Mouse (Mus musculus) spleen, adult 2 months (tissue): Measurements from ENCODE around the gene Mcmbp. TPM values are rescaled to one million over a fixed set of nuclear protein-coding genes. Genes with fewer than 3 reads are reported as not detected.
A peak's percentile ranks its signal among the peaks of the same experiment; 100 is the strongest.

ENCODE experiments used
- DNase-seq, 2 experiments: peaks; one replicate each; pipeline versions ENCODE4 v3.0.0 to v3.0.0-alpha.2; 2012 to 2021; ENCODE audit warnings: low spot score in 2 of 2, low read depth in 1 of 2
- H3K27ac ChIP-seq: fragments of 200-500 bp; 2 replicates; pipeline ENCODE4 v1.5.1; 2012; ENCODE audit warnings: low read length, inconsistent platforms; ENCODE audit not compliant: insufficient read depth
- H3K27me3 ChIP-seq: fragments of 200-500 bp; 2 replicates; pipeline ENCODE4 v1.6.1; 2012; ENCODE audit warnings: mild to moderate bottlenecking, moderate library complexity, low read length, inconsistent platforms; ENCODE audit not compliant: control insufficient read depth, insufficient read depth
- H3K36me3 ChIP-seq: fragments of 200-500 bp; 2 replicates; pipeline ENCODE4 v1.6.1; 2012; ENCODE audit warnings: mild to moderate bottlenecking, low read length, inconsistent platforms; ENCODE audit not compliant: control insufficient read depth, insufficient read depth
- H3K4me1 ChIP-seq: fragments of 200-500 bp; 2 replicates; pipeline ENCODE4 v1.6.1; 2011; ENCODE audit warnings: inconsistent platforms; ENCODE audit not compliant: control insufficient read depth, insufficient read depth, insufficient read length
- H3K4me3 ChIP-seq: fragments of 200-500 bp; 2 replicates; pipeline ENCODE4 v1.5.1; 2011; ENCODE audit warnings: mild to moderate bottlenecking, inconsistent platforms; ENCODE audit not compliant: insufficient read depth, insufficient read length; ENCODE audit errors: extremely low read depth
- CTCF ChIP-seq: fragments of 200-500 bp; IDR thresholded peaks from 2 replicates; pipeline ENCODE4 v1.5.1; 2011; ENCODE audit warnings: mild to moderate bottlenecking, inconsistent platforms; ENCODE audit not compliant: insufficient read depth, insufficient read length, insufficient replicate concordance; ENCODE audit errors: extremely low read depth
- POLR2A ChIP-seq: fragments of 200-500 bp; IDR thresholded peaks from 2 replicates; pipeline ENCODE4 v1.6.1; 2011; ENCODE audit warnings: low read depth, low read length, inconsistent platforms
- WGBS: fragments of 180-500 bp; shearing (Covaris S2); methylation state at CpG from one replicate; pipeline ENCODE4 v1.1.7; 2018; 5-methylcytosine and 5-hydroxymethylcytosine counted together
- polyA plus RNA-seq: library from polyadenylated mRNA; depleted of rRNA; stranded (reverse); fragments of >200 nt; gene quantifications from 2 replicates; pipeline ENCODE4 v1.2.3, GENCODE M21; 2012

Mcmbp gene
- polyA plus RNA-seq, 1 experiment = 23.9 TPM

GRCm38 (mm10) chr7:128690796-128691195, 49.5 kb downstream of the Mcmbp start:
- DNase-seq = no peak
- no peak for TF ChIP-seq CTCF
- no peak for TF ChIP-seq POLR2A
- Histone ChIP-seq H3K27me3 (no peaks in the 10 kb centered on the region), H3K36me3 (peaks cover 22% of the 10 kb centered on the region), H3K27ac (no peak overlapping the region), H3K4me1 (0 out of 2 replicates have a peak, but pooled peaks cover 2% of the 10 kb centered on the region), H3K4me3 (no peak overlapping the region)
- WGBS = 79% methylated on average over 7 of the region's 7 CpGs

GRCm38 (mm10) chr7:128690070-128690469, 50.2 kb downstream of the Mcmbp start:
- 5% methylated on average over 7 of the region's 7 CpGs for WGBS

GRCm38 (mm10) chr7:128689347-128689746, 50.9 kb downstream of the Mcmbp start:
- no peak for DNase-seq
- TF ChIP-seq CTCF = no peak
- no peak for TF ChIP-seq POLR2A
- H3K27me3 ChIP-seq = no peaks in the 10 kb centered on the region
- H3K27ac ChIP-seq = no peak overlapping the region
- WGBS = 92% methylated on average over 8 of the region's 8 CpGs
- H3K36me3 ChIP-seq = peaks cover 17% of the 10 kb centered on the region
- no peak overlapping the region for H3K4me3 ChIP-seq
- 0 out of 2 replicates have a peak, but pooled peaks cover 2% of the 10 kb centered on the region for H3K4me1 ChIP-seq

More at GRCm38 (mm10) chr7:128690070-128690469, 50.2 kb downstream of the Mcmbp start:
- H3K36me3 ChIP-seq = peaks cover 21% of the 10 kb centered on the region
- 0 out of 2 replicates have a peak, but pooled peaks cover 2% of the 10 kb centered on the region for H3K4me1 ChIP-seq
- DNase-seq = peak; percentile 51 to 79
- no peaks in the 10 kb centered on the region for H3K27me3 ChIP-seq
- no peak overlapping the region for H3K27ac ChIP-seq
- no peak overlapping the region for H3K4me3 ChIP-seq
- TF ChIP-seq CTCF = peak; percentile 98
- no peak for TF ChIP-seq POLR2A

- H3K36me3 ChIP-seq = peaks cover 16% of the 10 kb centered on the region
- DNase-seq = peak; percentile 27 to 62
- peak overlapping the region; percentile 57 for H3K4me3 ChIP-seq
- H3K27ac ChIP-seq = no peak overlapping the region
- TF ChIP-seq CTCF = no peak
- TF ChIP-seq POLR2A = no peak
- H3K27me3 ChIP-seq = no peaks in the 10 kb centered on the region
- WGBS = 59% methylated on average over 56 of the region's 56 CpGs
- H3K4me1 ChIP-seq = 0 out of 2 replicates have a peak, but pooled peaks cover 2% of the 10 kb centered on the region
Measured at GRCm38 (mm10) chr7:128687821-128688564, 52.3 kb downstream of the Mcmbp start.

- peaks cover 15% of the 10 kb centered on the region for H3K36me3 ChIP-seq
- H3K27ac ChIP-seq = no peak overlapping the region
- no peak overlapping the region for H3K4me3 ChIP-seq
- no peak for DNase-seq
- no peaks in the 10 kb centered on the region for H3K27me3 ChIP-seq
- no peak for TF ChIP-seq CTCF
- TF ChIP-seq POLR2A = no peak
- H3K4me1 ChIP-seq = peaks cover 2% of the 10 kb centered on the region; the same call in 1 of the 2 replicates
- WGBS = 88% methylated on average over 3 of the region's 3 CpGs
Measured at GRCm38 (mm10) chr7:128678546-128678945, 61.7 kb downstream of the Mcmbp start.

DNA sequence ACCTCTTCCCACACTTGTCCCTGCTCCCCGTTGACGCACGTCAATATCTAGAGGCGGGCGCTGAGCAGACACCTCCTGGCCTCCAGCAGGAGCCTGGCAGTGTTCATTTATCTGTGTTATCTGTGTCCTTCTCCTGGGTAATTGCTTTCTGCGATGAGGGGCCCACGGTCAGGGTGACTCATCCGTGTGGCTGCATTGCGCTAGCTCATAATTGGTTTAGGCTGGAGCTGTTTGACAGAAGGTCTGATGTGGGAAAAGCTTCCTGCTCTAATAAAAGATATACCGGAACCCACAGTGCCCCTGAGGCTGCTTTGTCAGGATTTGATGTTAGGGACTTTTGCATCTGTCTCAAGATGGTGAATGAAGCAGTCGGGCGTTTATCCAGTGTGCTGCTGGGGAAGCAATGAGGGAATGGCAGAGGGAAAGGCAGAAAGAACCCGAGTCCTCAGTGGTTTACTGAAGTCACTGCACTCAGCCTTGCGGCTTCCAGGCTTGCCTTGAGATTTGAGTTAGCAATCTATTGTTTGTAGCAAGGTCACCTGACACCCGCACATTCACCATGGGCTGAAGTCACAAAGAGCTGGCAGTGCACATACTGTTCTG, 67.8 kb downstream of the Mcmbp start:
- Histone ChIP-seq H3K27ac (no peak overlapping the region), H3K27me3 (no peaks in the 10 kb centered on the region), H3K36me3 (peaks cover 17% of the 10 kb centered on the region), H3K4me3 (no peak overlapping the region), H3K4me1 (peaks cover 2% of the 10 kb centered on the region; the same call in 1 of the 2 replicates)
- DNase-seq = no peak
- 45% methylated on average over 15 of the region's 15 CpGs for WGBS
- no peak for TF ChIP-seq POLR2A
- no peak for TF ChIP-seq CTCF
